In genomic region chrX:8255807-8256206, GRCm38 (mm10) we compare ENCODE assay signal across 21 mouse cellular contexts. TPM values are rescaled to one million over a fixed set of nuclear protein-coding genes. Genes with fewer than 3 reads are reported as not detected.
DNase-seq lines count a peak whose midpoint lies in the region; ATAC-seq and TF ChIP-seq lines count a peak whose summit lies in the region.
"Had no signal": no experiment of that assay in that cellular context is flagged by ENCODE, and none has a peak within 500 bp of the region (broad histone marks: within the 10 kb centered on the region; RNA-seq: fewer than 3 reads in every experiment).

No protein-coding gene starts in this region.

- 45% methylated on average over 3 of the region's 6 CpGs for whole genome bisulfite sequencing in midbrain, embryonic 13.5 days

- H3K4me1 ChIP-seq in midbrain, embryonic 13.5 days (replicated peaks) = peaks cover 9% of the 10 kb centered on the region
- H3K4me1 ChIP-seq: embryonic facial prominence, embryonic 10.5 days; heart, embryonic 12.5 days had no signal

- DNase-seq in cerebellum, postnatal 10 days = peak; percentile 26 to 30
- DNase-seq in cerebellum, postnatal 25 days = no peak
- no peak for DNase-seq in left cerebral cortex, adult 2 months (ENCODE audit: extremely low spot score in 1 of 2, low spot score in 2 of 2)
- no peak for DNase-seq in left cerebral cortex, postnatal 4 days
- peak; percentile 30 for DNase-seq in A20 (ENCODE audit: low read depth, low spot score)
- DNase-seq in kidney, postnatal 25 days = no peak
- DNase-seq: adrenal gland, postnatal 14 days; cerebellum, adult 11-12 months; cerebellum, adult 9-10 months; forebrain, postnatal 0 days; heart, adult 18-20 months had no signal

- no peaks in the 10 kb centered on the region for H3K36me3 ChIP-seq in midbrain, embryonic 13.5 days
- H3K36me3 ChIP-seq: embryonic facial prominence, embryonic 10.5 days; heart, embryonic 12.5 days; hindbrain, embryonic 10.5 days; hindbrain, embryonic 15.5 days had no signal

- no peak overlapping the region for H3K27ac ChIP-seq in left cerebral cortex, adult 2 months
- H3K27ac ChIP-seq in midbrain, embryonic 13.5 days = no peak overlapping the region
- H3K27ac ChIP-seq: embryonic facial prominence, embryonic 10.5 days; forebrain, embryonic 13.5 days; hindbrain, embryonic 10.5 days; hindbrain, embryonic 15.5 days had no signal

- 0 out of 2 replicates have a peak, but pooled peaks have one; percentile 24 for ATAC-seq in megakaryocyte progenitor cell, adult 5-6 weeks (replicated peaks; ENCODE audit: poor library complexity)
- ATAC-seq in midbrain, embryonic 13.5 days = no peak
- ATAC-seq: activated CD4-positive, CD25-positive, alpha-beta regulatory T cell, adult 4 months; forebrain, embryonic 13.5 days; forebrain, postnatal 0 days; Patski had no signal

- H3K9me3 ChIP-seq in midbrain, embryonic 13.5 days = no peaks in the 10 kb centered on the region
- H3K9me3 ChIP-seq: embryonic facial prominence, embryonic 10.5 days; forebrain, embryonic 13.5 days; heart, embryonic 12.5 days; hindbrain, embryonic 15.5 days had no signal

- H3K27me3 ChIP-seq in midbrain, embryonic 13.5 days = no peaks in the 10 kb centered on the region
- H3K27me3 ChIP-seq: forebrain, embryonic 13.5 days; heart, embryonic 12.5 days; hindbrain, embryonic 15.5 days; Patski had no signal

- no peak overlapping the region for H3K9ac ChIP-seq in midbrain, embryonic 13.5 days (replicated peaks)
- H3K9ac ChIP-seq: forebrain, embryonic 13.5 days; forebrain, postnatal 0 days; heart, embryonic 12.5 days; hindbrain, embryonic 15.5 days had no signal

- no peak overlapping the region for H3K4me3 ChIP-seq in left cerebral cortex, adult 2 months
- no peak overlapping the region for H3K4me3 ChIP-seq in midbrain, embryonic 13.5 days (replicated peaks)
- H3K4me3 ChIP-seq: embryonic facial prominence, embryonic 10.5 days; forebrain, embryonic 13.5 days; heart, embryonic 12.5 days; hindbrain, embryonic 10.5 days; hindbrain, embryonic 15.5 days had no signal

- H3K4me2 ChIP-seq in midbrain, embryonic 13.5 days (replicated peaks) = no peak overlapping the region
- H3K4me2 ChIP-seq: forebrain, embryonic 13.5 days; heart, embryonic 12.5 days; hindbrain, embryonic 15.5 days had no signal

- intact Hi-C loops in left cerebral cortex, adult 2 months (cut with DNase I) = no loop called here
- intact Hi-C loops in left cerebral cortex, postnatal 4 days (cut with DNase I) = no loop called here

- peak; percentile 4; the same call in 1 of the 2 replicates for TF ChIP-seq CTCF in left cerebral cortex, adult 2 months (IDR thresholded peaks at IDR 0.05)

RNA-seq across cellular contexts. Expression of gene Ftsj1, which starts 3.6 kb away (rescaled TPM):
- 10 to 100 TPM; 23.8 to 24.3 TPM for total RNA-seq in left cerebral cortex, adult 2 months (2021)
- total RNA-seq in left cerebral cortex, postnatal 4 days (2021) = 10 to 100 TPM; 25.9 to 28.9 TPM
- 28.1 and 36.6 TPM in 2 replicates for total RNA-seq in megakaryocyte progenitor cell, adult 5-6 weeks (2015)
- 23.7 and 25.1 TPM in 2 replicates for total RNA-seq in megakaryocyte progenitor cell, adult 5-6 weeks (2017)
- polyA plus RNA-seq in midbrain, embryonic 13.5 days (2015; fragmentation: Nextera tagmentation; extraction: Ambion mirVana) = 47.3 and 50.8 TPM in 2 replicates

RNA-seq across cellular contexts. Expression of gene Slc38a5, which starts 15.1 kb away (rescaled TPM):
- 1 to 10 TPM; 3.9 to 7.3 TPM for total RNA-seq in left cerebral cortex, adult 2 months (2021)
- total RNA-seq in left cerebral cortex, postnatal 4 days (2021) = 10 to 100 TPM; 31.4 to 34.9 TPM
- 6.6 and 12.0 TPM in 2 replicates for total RNA-seq in megakaryocyte progenitor cell, adult 5-6 weeks (2015)
- 3.2 and 8.6 TPM in 2 replicates for total RNA-seq in megakaryocyte progenitor cell, adult 5-6 weeks (2017)
- 24.8 and 25.5 TPM in 2 replicates for polyA plus RNA-seq in midbrain, embryonic 13.5 days (2015; fragmentation: Nextera tagmentation; extraction: Ambion mirVana)
- total RNA-seq: gastrocnemius, adult 8-10 months had no signal
- polyA plus RNA-seq: Patski had no signal

RNA-seq across cellular contexts. Expression of gene Porcn, which starts 49.5 kb away (rescaled TPM):
- total RNA-seq in left cerebral cortex, adult 2 months (2021) = 10 to 100 TPM; 74.7 to 84.7 TPM
- 10 to 100 TPM; 43.4 to 49.5 TPM for total RNA-seq in left cerebral cortex, postnatal 4 days (2021)
- 0.32 and 0.49 TPM in 2 replicates for total RNA-seq in megakaryocyte progenitor cell, adult 5-6 weeks (2015)
- total RNA-seq in megakaryocyte progenitor cell, adult 5-6 weeks (2017) = not detected in 2 replicates
- 40.5 and 41.9 TPM in 2 replicates for polyA plus RNA-seq in midbrain, embryonic 13.5 days (2015; fragmentation: Nextera tagmentation; extraction: Ambion mirVana)

Comparison
In these comparisons a context has a peak if more than half of its experiments do, and no peak if none do; other contexts are left out.
1. DNase-seq: peak in cerebellum, postnatal 10 days (2 of 2) and A20 (single experiment); none in cerebellum, postnatal 25 days (0 of 2), left cerebral cortex, adult 2 months (0 of 2), left cerebral cortex, postnatal 4 days (single experiment) and kidney, postnatal 25 days (0 of 2).
2. RNA of gene Porcn, which starts 49.5 kb away (total RNA-seq): 74.7 to 84.7 TPM in left cerebral cortex, adult 2 months and 43.4 to 49.5 TPM in left cerebral cortex, postnatal 4 days; 0.32 to 0.49 TPM in megakaryocyte progenitor cell, adult 5-6 weeks; every median in the first group is over 10 times any median in the second.